Mouse (Mus musculus): ENCODE data around the gene Majin. TPM values are rescaled to one million over a fixed set of nuclear protein-coding genes. Genes with fewer than 3 reads are reported as not detected.

Gene Majin
- polyA plus RNA-seq, 1 experiment = 0.35 TPM

DNA sequence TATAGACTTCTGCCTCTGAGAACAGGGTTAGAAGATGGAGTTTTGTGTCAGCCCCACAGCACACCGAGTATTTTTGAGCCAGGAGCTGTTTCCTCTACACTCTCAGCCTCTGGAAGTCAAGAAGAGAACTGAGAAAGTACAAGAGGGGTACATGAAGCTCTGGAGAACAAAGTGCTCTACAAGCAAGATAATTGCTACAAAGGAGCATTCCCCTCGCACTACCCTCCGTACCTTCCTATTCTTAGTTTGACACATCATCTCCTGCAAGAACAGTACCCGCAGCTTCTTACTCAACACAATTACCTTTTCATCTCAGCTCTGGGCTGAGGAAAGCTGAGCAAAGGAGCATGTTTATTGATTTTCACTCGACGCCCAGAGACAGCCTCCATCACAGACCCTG lies 34.4 kb downstream of the Majin start:
- peaks cover under 1% of the 10 kb centered on the region; the same call in 1 of the 2 replicates for H3K4me1 ChIP-seq (ENCODE audit: control insufficient read depth, insufficient read depth, low read length)
- no peak overlapping the region for H3K4me3 ChIP-seq (ENCODE audit: insufficient read depth, low read length)
- TF ChIP-seq CTCF (IDR thresholded peaks at IDR 0.05; ENCODE audit: low read depth, low read length) (no peak), POLR2A (IDR thresholded peaks at IDR 0.05; ENCODE audit: borderline replicate concordance, low read depth, low read length) (no peak)
- H3K27ac ChIP-seq (ENCODE audit: insufficient read depth, low read depth, low read length) = no peak overlapping the region

DNA sequence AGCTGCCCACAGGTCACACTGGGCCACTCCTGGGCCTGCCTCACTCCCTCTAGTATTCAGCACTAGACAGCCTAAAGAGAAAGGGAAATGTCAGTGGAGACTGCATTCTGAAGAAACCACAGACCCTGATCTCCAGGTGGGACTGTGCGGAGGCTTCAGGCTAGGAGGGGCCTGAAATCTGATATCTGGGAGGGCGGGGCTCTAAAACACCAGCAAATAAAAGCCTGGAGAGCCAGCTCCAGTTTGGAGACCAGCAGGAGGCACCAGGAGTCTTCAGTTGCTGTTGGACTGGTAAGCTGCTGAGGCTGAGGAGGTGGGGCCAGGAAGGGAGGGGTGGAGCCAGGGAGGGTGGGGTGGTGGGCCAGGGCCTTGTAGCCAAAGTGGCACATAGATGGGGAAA lies 41.9 kb downstream of the Majin start, which contains the start of gene Gpha2:
Gene Gpha2, plus strand, starts transcription at position 246 of the 400 bp plus-strand sequence.
- H3K4me3 ChIP-seq (ENCODE audit: insufficient read depth, low read length) = no peak within 1 kb of the TSS
- no peaks in the 10 kb centered on the region for H3K4me1 ChIP-seq (ENCODE audit: control insufficient read depth, insufficient read depth, low read length)
- H3K27ac ChIP-seq (ENCODE audit: insufficient read depth, low read depth, low read length) = no peak within 1 kb of the TSS
- no peak for TF ChIP-seq CTCF (IDR thresholded peaks at IDR 0.05; ENCODE audit: low read depth, low read length)
- TF ChIP-seq POLR2A (IDR thresholded peaks at IDR 0.05; ENCODE audit: borderline replicate concordance, low read depth, low read length) = no peak

DNA sequence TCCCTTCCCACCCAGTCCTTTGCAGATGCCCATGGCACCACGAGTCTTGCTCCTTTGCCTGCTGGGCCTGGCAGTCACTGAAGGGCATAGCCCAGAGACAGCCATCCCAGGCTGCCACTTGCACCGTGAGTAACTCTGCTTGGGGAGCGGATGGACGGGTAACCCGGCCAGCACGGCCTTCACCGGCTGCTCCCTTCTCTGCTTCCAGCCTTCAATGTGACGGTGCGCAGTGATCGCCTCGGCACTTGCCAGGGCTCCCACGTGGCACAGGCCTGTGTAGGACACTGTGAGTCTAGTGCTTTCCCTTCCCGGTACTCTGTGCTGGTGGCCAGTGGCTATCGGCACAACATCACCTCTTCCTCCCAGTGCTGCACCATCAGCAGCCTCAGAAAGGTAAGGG lies 42.6 kb downstream of the Majin start:
- Histone ChIP-seq H3K27ac (ENCODE audit: insufficient read depth, low read depth, low read length) (no peak overlapping the region), H3K4me3 (ENCODE audit: insufficient read depth, low read length) (no peak overlapping the region), H3K4me1 (ENCODE audit: control insufficient read depth, insufficient read depth, low read length) (no peaks in the 10 kb centered on the region)
- no peak for TF ChIP-seq CTCF (IDR thresholded peaks at IDR 0.05; ENCODE audit: low read depth, low read length)
- no peak for TF ChIP-seq POLR2A (IDR thresholded peaks at IDR 0.05; ENCODE audit: borderline replicate concordance, low read depth, low read length)

- H3K27ac ChIP-seq (ENCODE audit: insufficient read depth, low read depth, low read length) = no peak overlapping the region
- H3K4me3 ChIP-seq (ENCODE audit: insufficient read depth, low read length) = no peak overlapping the region
- TF ChIP-seq POLR2A (IDR thresholded peaks at IDR 0.05; ENCODE audit: borderline replicate concordance, low read depth, low read length) = no peak
- no peak for TF ChIP-seq CTCF (IDR thresholded peaks at IDR 0.05; ENCODE audit: low read depth, low read length)
- no peaks in the 10 kb centered on the region for H3K4me1 ChIP-seq (ENCODE audit: control insufficient read depth, insufficient read depth, low read length)
These were observed 43.7 kb downstream of the Majin start for GRCm38 (mm10) chr19:6227864-6228263.

DNA sequence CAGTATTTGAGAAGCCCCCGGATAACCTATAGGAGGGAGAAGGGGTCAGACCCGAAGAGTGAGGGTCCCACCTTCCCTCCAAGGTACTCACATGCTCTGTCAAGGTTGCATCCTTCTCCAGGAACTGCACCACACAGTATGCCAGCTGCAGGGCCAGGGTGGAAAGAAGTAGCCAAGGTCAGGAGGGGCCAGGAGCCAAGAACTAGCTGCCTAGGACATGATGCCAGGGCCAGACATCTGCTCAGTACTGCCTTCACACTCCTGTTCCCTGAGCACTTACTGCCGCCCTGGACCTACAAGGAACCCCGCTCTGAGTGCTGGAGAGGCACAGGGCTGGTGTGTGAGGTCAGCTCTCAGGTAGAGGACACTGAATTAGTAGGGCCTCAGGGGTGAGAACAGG lies 46.2 kb downstream of the Majin start:
- H3K4me3 ChIP-seq (ENCODE audit: insufficient read depth, low read length) = no peak overlapping the region
- no peak overlapping the region for H3K27ac ChIP-seq (ENCODE audit: insufficient read depth, low read depth, low read length)
- H3K4me1 ChIP-seq (ENCODE audit: control insufficient read depth, insufficient read depth, low read length) = peaks cover 3% of the 10 kb centered on the region; the same call in 1 of the 2 replicates
- TF ChIP-seq POLR2A (IDR thresholded peaks at IDR 0.05; ENCODE audit: borderline replicate concordance, low read depth, low read length) = no peak
- no peak for TF ChIP-seq CTCF (IDR thresholded peaks at IDR 0.05; ENCODE audit: low read depth, low read length)

GRCm38 (mm10) chr19:6231036-6231435 lies 46.8 kb downstream of the Majin start:
- Histone ChIP-seq H3K4me1 (ENCODE audit: control insufficient read depth, insufficient read depth, low read length) (peaks cover 3% of the 10 kb centered on the region; the same call in 1 of the 2 replicates), H3K4me3 (ENCODE audit: insufficient read depth, low read length) (no peak overlapping the region), H3K27ac (ENCODE audit: insufficient read depth, low read depth, low read length) (no peak overlapping the region)
- TF ChIP-seq CTCF (IDR thresholded peaks at IDR 0.05; ENCODE audit: low read depth, low read length) (no peak), POLR2A (IDR thresholded peaks at IDR 0.05; ENCODE audit: borderline replicate concordance, low read depth, low read length) (no peak)

- Histone ChIP-seq H3K27ac (ENCODE audit: insufficient read depth, low read depth, low read length) (no peak overlapping the region), H3K4me1 (ENCODE audit: control insufficient read depth, insufficient read depth, low read length) (peaks cover 7% of the 10 kb centered on the region), H3K4me3 (ENCODE audit: insufficient read depth, low read length) (no peak overlapping the region)
- no peak for TF ChIP-seq POLR2A (IDR thresholded peaks at IDR 0.05; ENCODE audit: borderline replicate concordance, low read depth, low read length)
- no peak for TF ChIP-seq CTCF (IDR thresholded peaks at IDR 0.05; ENCODE audit: low read depth, low read length)
These were observed 49.5 kb downstream of the Majin start for GRCm38 (mm10) chr19:6233647-6234046.

DNA sequence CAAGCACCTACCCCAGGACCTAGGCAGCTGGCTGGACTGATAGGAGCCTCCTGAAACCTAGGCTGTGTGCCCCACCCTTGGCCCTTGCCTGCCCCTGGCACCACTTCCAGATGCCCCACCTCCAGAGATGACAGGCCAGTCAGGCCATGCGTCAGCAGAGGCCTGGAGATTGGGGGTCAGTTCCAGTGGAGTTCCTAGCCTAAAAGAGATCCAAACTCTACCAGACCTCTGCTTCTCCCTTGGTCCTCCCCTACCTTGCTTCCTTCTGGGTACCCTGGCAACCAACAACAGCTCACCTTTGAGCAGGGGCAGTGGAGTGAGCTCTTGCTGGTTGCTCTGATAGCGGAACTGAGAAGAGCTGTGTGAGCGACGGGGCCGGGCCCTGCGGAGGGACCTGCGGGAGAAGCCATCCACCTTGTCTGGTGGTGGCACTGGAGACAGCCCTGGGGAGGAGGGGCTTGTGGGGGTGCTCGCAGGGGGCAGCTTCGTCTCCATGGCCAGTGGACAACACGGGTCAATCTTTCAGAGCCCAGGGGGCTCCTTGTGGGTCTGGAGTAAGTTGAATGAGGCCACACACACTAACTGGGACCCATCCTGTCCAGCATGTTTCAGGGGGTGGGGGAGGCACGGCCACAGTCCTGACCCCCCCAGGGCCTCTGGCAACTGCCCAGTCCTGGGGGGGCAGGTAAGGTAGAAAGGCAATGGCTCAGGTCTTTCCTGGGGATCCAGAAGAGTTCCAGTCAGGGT lies 50.3 kb downstream of the Majin start:
- Histone ChIP-seq H3K4me1 (ENCODE audit: control insufficient read depth, insufficient read depth, low read length) (peaks cover 7% of the 10 kb centered on the region), H3K27ac (ENCODE audit: insufficient read depth, low read depth, low read length) (no peak overlapping the region), H3K4me3 (ENCODE audit: insufficient read depth, low read length) (peak overlapping the region; percentile 83; the same call in 1 of the 2 replicates)
- TF ChIP-seq CTCF (IDR thresholded peaks at IDR 0.05; ENCODE audit: low read depth, low read length) (no peak), POLR2A (IDR thresholded peaks at IDR 0.05; ENCODE audit: borderline replicate concordance, low read depth, low read length) (no peak)

GRCm38 (mm10) chr19:6235084-6236052 lies 51.2 kb downstream of the Majin start, which contains the start of gene Ppp2r5b:
TSS of gene Ppp2r5b (minus strand) at chr19:6235872.
- peaks cover 7% of the 10 kb centered on the region for H3K4me1 ChIP-seq (ENCODE audit: control insufficient read depth, insufficient read depth, low read length)
- peak within 1 kb of the TSS; percentile 83 for H3K4me3 ChIP-seq (ENCODE audit: insufficient read depth, low read length)
- H3K27ac ChIP-seq (ENCODE audit: insufficient read depth, low read depth, low read length) = peak within 1 kb of the TSS; percentile 92
- TF ChIP-seq POLR2A (IDR thresholded peaks at IDR 0.05; ENCODE audit: borderline replicate concordance, low read depth, low read length) = no peak
- no peak for TF ChIP-seq CTCF (IDR thresholded peaks at IDR 0.05; ENCODE audit: low read depth, low read length)
